ENCODE assay signal across 26 mouse cellular contexts in genomic region chr5:20609206-20609935, GRCm38 (mm10).
DNase-seq lines count a peak whose midpoint lies in the region; ATAC-seq and TF ChIP-seq lines count a peak whose summit lies in the region.
"Had no signal": no experiment of that assay in that cellular context is flagged by ENCODE, and none has a peak within 500 bp of the region (broad histone marks: within the 10 kb centered on the region; RNA-seq: fewer than 3 reads in every experiment).

No protein-coding gene starts in this region.

- H3K27ac ChIP-seq in kidney, adult 2 months (ENCODE audit: insufficient read depth, low read depth, low read length), result no peak overlapping the region
- H3K27ac ChIP-seq in neural tube, embryonic 13.5 days (replicated peaks), result no peak overlapping the region
- no peak overlapping the region for H3K27ac ChIP-seq in neural tube, embryonic 15.5 days (replicated peaks)
- H3K27ac ChIP-seq: embryonic facial prominence, embryonic 13.5 days; forebrain, embryonic 10.5 days; heart, embryonic 15.5 days; liver, embryonic 15.5 days; neural tube, embryonic 12.5 days had no signal

- H3K4me1 ChIP-seq in kidney, adult 2 months (ENCODE audit: control insufficient read depth, insufficient read depth, low read length), result no peaks in the 10 kb centered on the region
- peaks cover 1% of the 10 kb centered on the region; the same call in 1 of the 2 replicates for H3K4me1 ChIP-seq in neural tube, embryonic 13.5 days (replicated peaks)
- H3K4me1 ChIP-seq in neural tube, embryonic 15.5 days, result no peaks in the 10 kb centered on the region
- H3K4me1 ChIP-seq: embryonic facial prominence, embryonic 13.5 days; liver, embryonic 15.5 days; neural tube, embryonic 12.5 days had no signal

- 68% methylated on average over 12 of the region's 12 CpGs for WGBS in kidney, adult 2 months
- WGBS in neural tube, embryonic 13.5 days, result 87% methylated on average over 12 of the region's 12 CpGs
- WGBS in neural tube, embryonic 15.5 days, result 93% methylated on average over 12 of the region's 12 CpGs

- TF ChIP-seq CTCF in kidney, adult 2 months (conservative IDR thresholded peaks at IDR 0.05; ENCODE audit: insufficient read depth, insufficient read length, low read depth, low read length), result no peak

- no peaks in the 10 kb centered on the region for H3K9me3 ChIP-seq in neural tube, embryonic 13.5 days
- H3K9me3 ChIP-seq in neural tube, embryonic 15.5 days (replicated peaks), result no peaks in the 10 kb centered on the region
- H3K9me3 ChIP-seq: embryonic facial prominence, embryonic 13.5 days; forebrain, embryonic 10.5 days; heart, embryonic 15.5 days; liver, embryonic 15.5 days; neural tube, embryonic 12.5 days had no signal

- peak; percentile 4 for DNase-seq in kidney, adult 2 months
- no peak for DNase-seq in kidney, adult 18-20 months
- peak; percentile 9 to 23 for DNase-seq in kidney, postnatal 4 days
- DNase-seq in kidney, postnatal 14 days, result no peak
- DNase-seq in spleen, postnatal 36 days (ENCODE audit: low spot score in 2 of 2), result no peak
- DNase-seq: adrenal gland, postnatal 14 days; cerebellum, adult 11 months; cerebellum, adult 9-10 months; cerebellum, postnatal 36 days; forebrain, postnatal 0 days; gastrocnemius, postnatal 10 days; kidney, postnatal 10 days; left cerebral cortex, postnatal 4 days; lung, embryonic 14.5 days; lung, postnatal 14 days; thymus, postnatal 4 days had no signal

- no peaks in the 10 kb centered on the region for H3K27me3 ChIP-seq in kidney, adult 2 months (replicated peaks; ENCODE audit: control insufficient read depth, insufficient read depth, low read length)
- no peaks in the 10 kb centered on the region for H3K27me3 ChIP-seq in neural tube, embryonic 13.5 days
- no peaks in the 10 kb centered on the region for H3K27me3 ChIP-seq in neural tube, embryonic 15.5 days (replicated peaks)
- H3K27me3 ChIP-seq: embryonic facial prominence, embryonic 13.5 days; heart, embryonic 15.5 days; liver, embryonic 15.5 days; neural tube, embryonic 12.5 days had no signal

- H3K36me3 ChIP-seq in kidney, adult 2 months (ENCODE audit: control insufficient read depth, insufficient read depth, low read length), result no peaks in the 10 kb centered on the region
- peaks cover 40% of the 10 kb centered on the region for H3K36me3 ChIP-seq in neural tube, embryonic 13.5 days
- H3K36me3 ChIP-seq in neural tube, embryonic 15.5 days, result peaks cover 21% of the 10 kb centered on the region
- H3K36me3 ChIP-seq: embryonic facial prominence, embryonic 13.5 days; forebrain, embryonic 10.5 days; heart, embryonic 15.5 days; liver, embryonic 15.5 days had no signal

- no peak overlapping the region for H3K4me3 ChIP-seq in kidney, adult 2 months (ENCODE audit: insufficient read depth, low read depth, low read length)
- H3K4me3 ChIP-seq in neural tube, embryonic 13.5 days, result no peak overlapping the region
- no peak overlapping the region for H3K4me3 ChIP-seq in neural tube, embryonic 15.5 days (replicated peaks)
- H3K4me3 ChIP-seq: embryonic facial prominence, embryonic 13.5 days; forebrain, embryonic 10.5 days; heart, embryonic 15.5 days; liver, embryonic 15.5 days; myocyte; neural tube, embryonic 12.5 days had no signal

- no peak overlapping the region for H3K4me2 ChIP-seq in neural tube, embryonic 13.5 days
- no peak overlapping the region for H3K4me2 ChIP-seq in neural tube, embryonic 15.5 days
- H3K4me2 ChIP-seq: embryonic facial prominence, embryonic 13.5 days; heart, embryonic 15.5 days; liver, embryonic 15.5 days; lung, embryonic 14.5 days; neural tube, embryonic 12.5 days had no signal

- no peak for TF ChIP-seq POLR2A in kidney, adult 2 months (IDR thresholded peaks at IDR 0.05; ENCODE audit: low read depth, low read length)

- H3K9ac ChIP-seq in neural tube, embryonic 13.5 days, result no peak overlapping the region
- H3K9ac ChIP-seq in neural tube, embryonic 15.5 days (replicated peaks), result no peak overlapping the region
- H3K9ac ChIP-seq: embryonic facial prominence, embryonic 13.5 days; forebrain, postnatal 0 days; heart, embryonic 15.5 days; liver, embryonic 15.5 days; lung, embryonic 14.5 days; neural tube, embryonic 12.5 days had no signal

- peak; percentile 49; the same call in 1 of the 2 replicates for ATAC-seq in neural tube, embryonic 13.5 days (ENCODE audit: low read depth)
- no peak for ATAC-seq in neural tube, embryonic 15.5 days (ENCODE audit: low FRiP score)
- ATAC-seq: CD4-positive, CD25-positive, alpha-beta regulatory T cell, adult 4 months; forebrain, postnatal 0 days; hindbrain, embryonic 16.5 days had no signal

Comparison
In these comparisons a context has a peak if more than half of its experiments do, and no peak if none do; other contexts are left out.
1. DNase-seq: peak in kidney, adult 2 months (single experiment) and kidney, postnatal 4 days (2 of 2); none in kidney, adult 18-20 months (single experiment), kidney, postnatal 14 days (single experiment) and spleen, postnatal 36 days (0 of 2).